Mouse (Mus musculus) liver, embryonic 16.5 days (tissue): Measurements from ENCODE around the gene Pan3. TPM values are rescaled to one million over a fixed set of nuclear protein-coding genes. Genes with fewer than 3 reads are reported as not detected.
A peak's percentile ranks its signal among the peaks of the same experiment; 100 is the strongest.

ENCODE experiments used
- ATAC-seq: fragments of 200-750 bp; cut with Nextera tagmentation; 2 replicates; pipeline ENCODE4 v1.8.0; 2017; ENCODE audit warnings: low read depth, mild to moderate bottlenecking, moderate number of reproducible peaks, moderate library complexity
- H3K27ac ChIP-seq: fragments of 300-500 bp; sonication (generic); 2 replicates; pipeline ENCODE4 v1.5.1; 2014; ENCODE audit warnings: mild to moderate bottlenecking, low read length
- H3K27me3 ChIP-seq: fragments of 300-500 bp; sonication (generic); 2 replicates; pipeline ENCODE4 v1.6.1; 2014; ENCODE audit warnings: low read depth, low read length, mixed read lengths; ENCODE audit not compliant: control insufficient read depth, insufficient read depth
- H3K36me3 ChIP-seq: fragments of 300-500 bp; sonication (generic); 2 replicates; pipeline ENCODE4 v1.6.1; 2014; ENCODE audit warnings: mild to moderate bottlenecking; ENCODE audit not compliant: control insufficient read depth, insufficient read depth
- H3K4me1 ChIP-seq: fragments of 300-500 bp; sonication (generic); 2 replicates; pipeline ENCODE4 v1.6.1; 2014; ENCODE audit warnings: low read depth, low read length, mixed read lengths; ENCODE audit not compliant: control insufficient read depth
- H3K4me2 ChIP-seq: fragments of 300-500 bp; sonication (generic); 2 replicates; pipeline ENCODE4 v1.6.1; 2014; ENCODE audit warnings: low read depth, low read length, mixed read lengths
- H3K4me3 ChIP-seq: fragments of 300-500 bp; sonication (generic); 2 replicates; pipeline ENCODE4 v1.5.1; 2014; ENCODE audit warnings: low read depth, mild to moderate bottlenecking, low read length
- H3K9ac ChIP-seq: fragments of 300-500 bp; sonication (generic); 2 replicates; pipeline ENCODE4 v1.6.1; 2014; ENCODE audit warnings: low read depth, low read length
- H3K9me3 ChIP-seq: fragments of 300-500 bp; sonication (generic); replicated peaks from 2 replicates; pipeline ENCODE4 v1.6.1; 2016; ENCODE audit warnings: low read length; ENCODE audit not compliant: control insufficient read depth
- WGBS: fragments of 180-500 bp; shearing (Covaris S2); extraction: QIAGEN DNeasy Blood & Tissue Kit; methylation state at CpG from one replicate; pipeline ENCODE4 v1.1.7; 2014; ENCODE audit not compliant: insufficient replicate concordance; 5-methylcytosine and 5-hydroxymethylcytosine counted together
- polyA plus RNA-seq: library from polyadenylated mRNA; unstranded; fragments of >200 nt; fragmentation: Nextera tagmentation; extraction: Ambion mirVana; gene quantifications from 2 replicates; pipeline ENCODE4 v1.2.1, GENCODE M21; 2015

Pan3 gene
- polyA plus RNA-seq, 1 experiment from 2014 or later, result 32.0 TPM

DNA sequence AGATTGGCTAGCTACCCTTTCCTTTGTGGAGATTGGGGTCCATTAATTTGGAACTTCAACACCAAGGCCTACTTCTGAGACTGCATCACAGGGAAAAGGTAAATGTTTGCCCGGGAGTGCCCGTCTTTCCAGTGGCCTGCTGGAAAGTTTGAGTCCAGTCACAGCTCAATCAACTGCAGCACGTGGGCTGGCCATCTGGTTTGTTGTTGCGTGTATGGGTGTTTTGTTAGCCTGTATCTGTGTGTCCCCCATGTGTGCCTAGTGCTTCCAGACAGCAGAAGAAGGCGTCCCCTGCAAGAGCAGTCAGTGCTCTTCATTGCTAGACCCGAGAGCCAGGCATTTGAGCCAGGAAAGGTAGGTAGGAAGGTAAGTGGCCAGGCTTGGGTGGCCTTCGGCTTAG, 135.5 kb downstream of the Pan3 start:
- Histone ChIP-seq H3K4me1 (no peaks in the 10 kb centered on the region), H3K27me3 (no peaks in the 10 kb centered on the region), H3K9ac (no peak overlapping the region), H3K36me3 (no peaks in the 10 kb centered on the region), H3K9me3 (no peaks in the 10 kb centered on the region), H3K4me2 (no peak overlapping the region), H3K4me3 (no peak overlapping the region), H3K27ac (no peak overlapping the region)
- ATAC-seq, result no peak
- WGBS, result 65% methylated on average over 7 of the region's 7 CpGs

DNA sequence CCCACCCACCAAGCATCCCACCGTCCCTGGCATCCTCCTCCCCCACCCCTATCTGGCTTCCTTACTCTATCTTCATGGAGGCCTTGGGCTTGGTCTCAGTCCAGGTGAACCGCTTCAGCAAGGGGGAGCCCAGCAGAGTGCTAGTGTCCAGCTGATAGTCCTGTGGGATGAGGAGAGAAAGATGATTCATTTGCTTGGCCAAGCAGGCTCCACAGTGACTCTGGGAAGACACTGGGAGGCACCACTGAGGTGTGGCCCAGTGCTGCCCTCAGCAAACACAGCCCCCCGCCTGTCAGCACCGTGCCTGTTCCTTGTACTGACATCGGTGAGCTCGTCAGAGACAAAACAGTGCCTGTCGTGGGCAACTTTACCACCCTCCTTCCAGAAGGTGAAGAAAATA, 136.4 kb downstream of the Pan3 start:
- Histone ChIP-seq H3K36me3 (no peaks in the 10 kb centered on the region), H3K4me1 (no peaks in the 10 kb centered on the region), H3K4me3 (no peak overlapping the region), H3K9ac (no peak overlapping the region), H3K27me3 (no peaks in the 10 kb centered on the region), H3K4me2 (no peak overlapping the region), H3K27ac (no peak overlapping the region), H3K9me3 (no peaks in the 10 kb centered on the region)
- ATAC-seq, result no peak
- WGBS, result 59% methylated on average over 7 of the region's 7 CpGs

DNA sequence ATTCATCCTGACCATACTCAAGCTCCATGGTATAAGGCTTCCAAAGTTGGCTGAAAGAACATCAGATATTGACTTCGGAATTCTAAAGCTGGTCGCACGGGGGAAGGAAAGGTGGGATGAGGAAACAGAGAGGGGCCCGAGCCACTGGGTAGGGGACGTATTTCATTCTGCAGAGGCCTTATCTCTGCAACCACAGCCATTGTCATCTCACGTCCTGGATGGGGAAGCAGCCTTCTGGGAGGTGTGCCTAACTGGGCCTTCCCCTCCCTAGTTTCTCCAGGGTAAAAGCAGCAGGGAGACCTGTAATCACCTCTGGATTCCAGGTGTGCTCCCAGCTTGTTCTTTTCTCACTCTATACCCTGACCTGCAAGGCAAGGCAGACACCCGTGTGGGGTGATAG, 142.7 kb downstream of the Pan3 start:
- Histone ChIP-seq H3K27me3 (no peaks in the 10 kb centered on the region), H3K9ac (no peak overlapping the region), H3K4me2 (no peak overlapping the region), H3K4me3 (no peak overlapping the region), H3K27ac (no peak overlapping the region), H3K9me3 (no peaks in the 10 kb centered on the region), H3K36me3 (no peaks in the 10 kb centered on the region), H3K4me1 (no peaks in the 10 kb centered on the region)
- 22% methylated on average over 7 of the region's 7 CpGs for WGBS
- no peak for ATAC-seq

DNA sequence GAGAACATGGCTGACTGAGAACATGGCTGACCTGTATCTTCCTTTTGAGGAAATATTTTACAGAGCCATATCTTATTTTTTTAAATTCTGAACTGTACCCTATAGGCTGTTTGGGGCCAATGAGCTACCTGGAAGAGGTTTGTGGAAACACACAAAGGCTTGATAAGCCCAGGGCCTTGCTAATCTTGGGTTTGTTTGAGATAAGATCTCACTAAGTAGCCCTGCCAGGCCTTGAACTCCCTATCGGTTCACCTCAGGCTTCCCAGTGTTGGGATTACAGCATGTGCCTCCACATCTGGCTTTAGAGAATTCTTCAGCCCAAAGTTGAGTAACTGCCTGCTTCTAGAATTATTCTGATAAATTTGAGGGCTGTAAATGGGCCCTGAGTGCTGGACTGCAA, 143.6 kb downstream of the Pan3 start:
- no peak overlapping the region for H3K27ac ChIP-seq
- H3K27me3 ChIP-seq, result no peaks in the 10 kb centered on the region
- no peaks in the 10 kb centered on the region for H3K9me3 ChIP-seq
- H3K4me1 ChIP-seq, result no peaks in the 10 kb centered on the region
- ATAC-seq, result no peak
- no peaks in the 10 kb centered on the region for H3K36me3 ChIP-seq
- H3K4me3 ChIP-seq, result no peak overlapping the region
- 59% methylated on average over 1 of the region's 1 CpGs for WGBS
- H3K9ac ChIP-seq, result no peak overlapping the region
- H3K4me2 ChIP-seq, result no peak overlapping the region

DNA sequence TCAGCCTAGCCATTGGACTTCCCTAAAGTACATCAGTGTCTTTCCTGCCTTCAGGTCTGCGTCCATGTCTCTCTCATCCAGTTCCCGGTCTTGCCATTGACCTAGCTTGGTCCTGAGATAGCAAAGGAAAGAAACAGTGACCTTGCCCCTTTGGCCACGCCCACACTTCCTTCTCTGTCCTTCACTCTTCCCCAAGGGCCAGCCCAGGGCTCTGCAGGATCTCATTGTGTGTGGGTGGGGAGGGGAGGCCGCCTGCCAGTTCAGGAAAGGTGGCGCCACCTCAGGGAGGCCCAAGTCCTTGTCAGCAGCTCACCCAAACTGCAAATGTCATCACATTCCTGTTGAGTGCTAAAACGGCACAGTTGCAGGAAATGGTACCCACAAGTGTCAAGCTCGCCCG, 144.6 kb downstream of the Pan3 start:
- Histone ChIP-seq H3K27ac (no peak overlapping the region), H3K27me3 (no peaks in the 10 kb centered on the region), H3K9ac (no peak overlapping the region), H3K4me2 (no peak overlapping the region), H3K4me3 (no peak overlapping the region), H3K36me3 (no peaks in the 10 kb centered on the region), H3K4me1 (no peaks in the 10 kb centered on the region), H3K9me3 (no peaks in the 10 kb centered on the region)
- peak; percentile 61 for ATAC-seq
- WGBS, result 18% methylated on average over 8 of the region's 8 CpGs

DNA sequence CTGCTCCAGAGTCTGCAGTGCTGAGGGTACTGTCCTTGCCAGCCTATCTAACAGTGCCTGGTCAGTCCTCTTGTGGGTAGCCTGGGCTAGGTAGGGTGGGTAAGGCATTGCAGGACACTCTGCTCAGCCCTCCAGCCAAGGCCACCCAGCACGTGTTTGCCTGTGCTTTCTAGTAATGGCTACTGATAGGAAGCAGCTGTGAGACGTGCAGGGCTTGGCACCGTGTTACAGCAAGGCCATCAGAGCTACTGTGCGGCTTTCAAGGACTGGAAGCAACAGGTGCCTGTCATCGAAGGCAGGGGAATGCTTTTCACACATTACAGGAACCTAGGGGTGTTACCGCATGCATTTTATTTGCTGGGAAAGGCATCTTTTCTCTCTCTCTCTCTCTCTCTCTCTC, 147.0 kb downstream of the Pan3 start:
- no peaks in the 10 kb centered on the region for H3K27me3 ChIP-seq
- no peaks in the 10 kb centered on the region for H3K9me3 ChIP-seq
- H3K4me1 ChIP-seq, result no peaks in the 10 kb centered on the region
- H3K4me3 ChIP-seq, result no peak overlapping the region
- 55% methylated on average over 6 of the region's 6 CpGs for WGBS
- H3K36me3 ChIP-seq, result no peaks in the 10 kb centered on the region
- H3K27ac ChIP-seq, result no peak overlapping the region
- no peak overlapping the region for H3K4me2 ChIP-seq
- no peak overlapping the region for H3K9ac ChIP-seq
- ATAC-seq, result no peak

DNA sequence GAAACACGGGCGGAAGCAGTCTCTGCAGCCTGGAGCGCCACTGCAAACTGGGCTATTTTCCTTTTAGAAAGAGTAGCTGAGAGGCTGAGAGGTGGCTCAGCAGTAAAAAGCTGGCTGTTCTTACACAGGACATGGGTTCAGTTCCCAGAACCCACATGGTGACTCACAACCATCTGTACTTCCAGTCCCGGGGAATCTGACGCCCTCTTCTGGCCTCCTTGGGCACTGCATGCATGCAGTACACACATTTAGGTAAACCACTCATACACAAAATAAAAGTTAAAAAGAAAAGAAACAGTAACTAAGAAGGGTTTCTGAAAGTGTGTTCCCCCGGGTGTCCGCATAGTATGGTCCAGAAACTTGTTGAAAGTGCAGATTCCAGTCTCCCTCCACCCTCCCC, 149.2 kb downstream of the Pan3 start:
- no peaks in the 10 kb centered on the region for H3K36me3 ChIP-seq
- 76% methylated on average over 7 of the region's 7 CpGs for WGBS
- no peak overlapping the region for H3K9ac ChIP-seq

DNA sequence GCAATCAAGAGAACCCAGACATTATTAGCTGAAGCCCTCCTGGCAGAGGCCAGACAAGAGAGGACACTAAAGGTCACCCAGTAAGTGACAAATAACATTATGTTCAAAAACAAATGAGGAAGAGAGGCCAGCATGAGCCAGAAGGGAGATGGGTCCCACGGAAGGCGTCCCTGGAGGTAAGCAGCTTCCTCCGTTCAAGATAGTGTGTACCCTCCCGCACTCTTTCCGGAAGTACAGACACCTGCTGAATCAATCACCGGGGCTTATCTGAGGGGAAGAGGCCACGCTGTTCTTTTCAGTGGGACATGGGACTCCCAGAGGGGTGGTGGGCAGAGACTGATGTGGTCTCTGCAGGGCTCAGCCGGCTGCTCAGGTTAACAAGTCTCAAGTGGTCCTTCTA, 149.7 kb downstream of the Pan3 start:
- no peaks in the 10 kb centered on the region for H3K36me3 ChIP-seq
- ATAC-seq, result no peak
- H3K4me1 ChIP-seq, result no peaks in the 10 kb centered on the region
- H3K9me3 ChIP-seq, result no peaks in the 10 kb centered on the region
- H3K4me3 ChIP-seq, result no peak overlapping the region
- WGBS, result 57% methylated on average over 8 of the region's 8 CpGs
- no peak overlapping the region for H3K4me2 ChIP-seq
- no peaks in the 10 kb centered on the region for H3K27me3 ChIP-seq
- H3K27ac ChIP-seq, result no peak overlapping the region
- no peak overlapping the region for H3K9ac ChIP-seq

More for the DNA sequence above, 149.2 kb downstream of the Pan3 start:
- no peak overlapping the region for H3K27ac ChIP-seq
- no peak for ATAC-seq
- no peaks in the 10 kb centered on the region for H3K9me3 ChIP-seq
- no peaks in the 10 kb centered on the region for H3K27me3 ChIP-seq
- no peak overlapping the region for H3K4me3 ChIP-seq
- no peak overlapping the region for H3K4me2 ChIP-seq
- no peaks in the 10 kb centered on the region for H3K4me1 ChIP-seq

DNA sequence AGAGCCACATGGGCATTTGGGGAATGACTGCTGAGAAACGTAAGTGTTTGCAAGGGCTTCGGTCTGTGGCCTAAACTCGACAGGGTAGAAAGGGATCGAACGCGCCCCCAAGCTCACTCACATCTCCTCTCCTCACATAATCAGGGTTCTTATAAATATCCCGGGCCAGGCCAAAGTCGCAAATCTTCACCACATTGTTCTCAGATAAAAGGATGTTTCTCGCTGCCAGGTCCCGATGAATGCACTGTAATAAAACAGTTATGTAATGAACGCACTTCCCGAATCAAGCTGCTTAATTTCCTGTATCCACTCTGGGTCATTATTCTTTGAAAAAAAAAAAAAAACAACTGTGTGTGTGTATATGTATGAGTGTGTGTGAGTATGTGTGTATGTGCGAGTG, 150.2 kb downstream of the Pan3 start:
- no peak for ATAC-seq
- Histone ChIP-seq H3K4me3 (no peak overlapping the region), H3K4me2 (no peak overlapping the region), H3K4me1 (no peaks in the 10 kb centered on the region), H3K27ac (no peak overlapping the region), H3K27me3 (no peaks in the 10 kb centered on the region), H3K9ac (no peak overlapping the region), H3K9me3 (no peaks in the 10 kb centered on the region), H3K36me3 (no peaks in the 10 kb centered on the region)
- WGBS, result 81% methylated on average over 13 of the region's 13 CpGs
